Mouse (Mus musculus) lung, adult 2 months (tissue): Measurements from ENCODE around the gene Mylpf. TPM values are rescaled to one million over a fixed set of nuclear protein-coding genes. Genes with fewer than 3 reads are reported as not detected.
A peak's percentile ranks its signal among the peaks of the same experiment; 100 is the strongest.

Experiments
- DNase-seq: peaks from one replicate; pipeline ENCODE4 v3.0.0; 2022
- H3K4me1 ChIP-seq: fragments of 200-500 bp; 2 replicates; pipeline ENCODE4 v1.6.1; 2011; ENCODE audit warnings: low read length; ENCODE audit not compliant: control insufficient read depth, insufficient read depth
- H3K4me3 ChIP-seq: fragments of 200-500 bp; replicated peaks from 2 replicates; pipeline ENCODE3; 2011; ENCODE audit warnings: low read depth, mild to moderate bottlenecking, control low read depth, low read length; ENCODE audit errors: extremely low read depth
- CTCF ChIP-seq: fragments of 200-500 bp; IDR thresholded peaks from 2 replicates; pipeline ENCODE4 v1.5.1; 2011; ENCODE audit warnings: mild to moderate bottlenecking, low read length, control low read depth; ENCODE audit not compliant: insufficient read depth
- POLR2A ChIP-seq: fragments of 200-500 bp; IDR thresholded peaks from 2 replicates; pipeline ENCODE4 v1.6.1; 2011; ENCODE audit warnings: low read depth, mild to moderate bottlenecking, control low read depth, low read length, borderline replicate concordance; ENCODE audit errors: extremely low read depth
- WGBS: fragments of 180-500 bp; shearing (Covaris S2); methylation state at CpG from one replicate; pipeline ENCODE4 v1.1.7; 2018; 5-methylcytosine and 5-hydroxymethylcytosine counted together
- polyA plus RNA-seq: library from polyadenylated mRNA; depleted of rRNA; stranded (reverse); fragments of >200 nt; gene quantifications from 2 replicates; pipeline ENCODE4 v1.2.3, GENCODE M21; 2012

The Mylpf gene
- polyA plus RNA-seq, 1 experiment: 135 TPM

- H3K4me3 ChIP-seq: no peak overlapping the region
- no peak for TF ChIP-seq POLR2A
- TF ChIP-seq CTCF: peak; percentile 49; the same call in 1 of the 2 replicates
- WGBS: 75% methylated on average over 6 of the region's 6 CpGs
- no peak for DNase-seq
- H3K4me1 ChIP-seq: no peaks in the 10 kb centered on the region
Measured at GRCm38 (mm10) chr7:127183828-127184227, 24.9 kb upstream of the Mylpf start.

GRCm38 (mm10) chr7:127184720-127185119, 24.0 kb upstream of the Mylpf start:
- TF ChIP-seq CTCF (no peak), POLR2A (no peak)
- Histone ChIP-seq H3K4me1 (no peaks in the 10 kb centered on the region), H3K4me3 (no peak overlapping the region)
- no peak for DNase-seq
- 20% methylated on average over 1 of the region's 1 CpGs for WGBS

- DNase-seq: no peak
- Histone ChIP-seq H3K4me1 (no peaks in the 10 kb centered on the region), H3K4me3 (no peak overlapping the region)
- no peak for TF ChIP-seq CTCF
- no peak for TF ChIP-seq POLR2A
- WGBS: 63% methylated on average over 3 of the region's 3 CpGs
Measured at GRCm38 (mm10) chr7:127185601-127186000, 23.1 kb upstream of the Mylpf start.

- no peak for DNase-seq
- 79% methylated on average over 10 of the region's 10 CpGs for WGBS
- H3K4me1 ChIP-seq: no peaks in the 10 kb centered on the region
- TF ChIP-seq CTCF (no peak), POLR2A (no peak)
- H3K4me3 ChIP-seq: no peak overlapping the region
Measured at GRCm38 (mm10) chr7:127187351-127187750, 21.3 kb upstream of the Mylpf start.

GRCm38 (mm10) chr7:127188305-127189276, 20.1 kb upstream of the Mylpf start:
- DNase-seq: no peak
- WGBS: 70% methylated on average over 17 of the region's 17 CpGs

GRCm38 (mm10) chr7:127190672-127191071, 18.0 kb upstream of the Mylpf start:
- TF ChIP-seq CTCF (no peak), POLR2A (no peak)
- no peak for DNase-seq
- H3K4me1 ChIP-seq: peaks cover 7% of the 10 kb centered on the region
- 77% methylated on average over 6 of the region's 6 CpGs for WGBS
- H3K4me3 ChIP-seq: no peak overlapping the region

More at GRCm38 (mm10) chr7:127188305-127189276, 20.1 kb upstream of the Mylpf start:
- TF ChIP-seq CTCF: no peak
- no peak for TF ChIP-seq POLR2A
- no peak overlapping the region for H3K4me3 ChIP-seq
- no peaks in the 10 kb centered on the region for H3K4me1 ChIP-seq

GRCm38 (mm10) chr7:127192989-127193388, 15.7 kb upstream of the Mylpf start:
- Histone ChIP-seq H3K4me3 (no peak overlapping the region), H3K4me1 (peaks cover 9% of the 10 kb centered on the region)
- DNase-seq: no peak
- TF ChIP-seq CTCF: no peak
- no peak for TF ChIP-seq POLR2A
- 93% methylated on average over 5 of the region's 5 CpGs for WGBS

- TF ChIP-seq POLR2A (no peak), CTCF (no peak)
- 87% methylated on average over 17 of the region's 17 CpGs for WGBS
- Histone ChIP-seq H3K4me1 (peaks cover 9% of the 10 kb centered on the region), H3K4me3 (no peak overlapping the region)
- no peak for DNase-seq
Measured at GRCm38 (mm10) chr7:127194011-127194632, 14.6 kb upstream of the Mylpf start.

GRCm38 (mm10) chr7:127194633-127195029, 14.1 kb upstream of the Mylpf start:
- Histone ChIP-seq H3K4me1 (peaks cover 9% of the 10 kb centered on the region), H3K4me3 (no peak overlapping the region)
- 42% methylated on average over 7 of the region's 7 CpGs for WGBS
- DNase-seq: no peak
- TF ChIP-seq CTCF: no peak
- no peak for TF ChIP-seq POLR2A
